16 mouse cellular contexts compared by ENCODE assay signal in genomic region chr4:81082290-81082947, GRCm38 (mm10).
DNase-seq lines count a peak whose midpoint lies in the region; ATAC-seq and TF ChIP-seq lines count a peak whose summit lies in the region.
"Had no signal": no experiment of that assay in that cellular context is flagged by ENCODE, and none has a peak within 500 bp of the region (broad histone marks: within the 10 kb centered on the region; RNA-seq: fewer than 3 reads in every experiment).

No protein-coding gene starts in this region.

- H3K9ac ChIP-seq in intestine, embryonic 15.5 days = no peak overlapping the region
- H3K9ac ChIP-seq in intestine, postnatal 0 days (ENCODE audit: low read depth, low read length) = no peak overlapping the region
- no peak overlapping the region for H3K9ac ChIP-seq in lung, embryonic 14.5 days
- H3K9ac ChIP-seq in limb, embryonic 14.5 days (ENCODE audit: low read depth, low read length, severe bottlenecking) = no peak overlapping the region
- H3K9ac ChIP-seq in stomach, embryonic 15.5 days = no peak overlapping the region
- H3K9ac ChIP-seq: embryonic facial prominence, embryonic 13.5 days; midbrain, embryonic 12.5 days; neural tube, embryonic 12.5 days had no signal

- 52% methylated on average over 6 of the region's 6 CpGs for WGBS in intestine, embryonic 15.5 days
- 53% methylated on average over 6 of the region's 6 CpGs for WGBS in intestine, postnatal 0 days
- 50% methylated on average over 6 of the region's 6 CpGs for WGBS in lung, embryonic 14.5 days
- WGBS in limb, embryonic 14.5 days = 47% methylated on average over 6 of the region's 6 CpGs
- WGBS in stomach, embryonic 15.5 days = 54% methylated on average over 6 of the region's 6 CpGs

- H3K9me3 ChIP-seq in intestine, embryonic 15.5 days = no peaks in the 10 kb centered on the region
- H3K9me3 ChIP-seq in intestine, postnatal 0 days (ENCODE audit: control insufficient read depth) = no peaks in the 10 kb centered on the region
- H3K9me3 ChIP-seq in lung, embryonic 14.5 days (ENCODE audit: low read depth, low read length) = no peaks in the 10 kb centered on the region
- no peaks in the 10 kb centered on the region for H3K9me3 ChIP-seq in limb, embryonic 14.5 days (ENCODE audit: control insufficient read depth, low read length)
- H3K9me3 ChIP-seq in stomach, embryonic 15.5 days = no peaks in the 10 kb centered on the region
- H3K9me3 ChIP-seq: embryonic facial prominence, embryonic 13.5 days; midbrain, embryonic 12.5 days; neural tube, embryonic 12.5 days had no signal

- no peak for TF ChIP-seq CTCF in intestine, postnatal 0 days (IDR thresholded peaks at IDR 0.05; ENCODE audit: low read depth)
- no peak for TF ChIP-seq CTCF in lung, embryonic 14.5 days (IDR thresholded peaks at IDR 0.05; ENCODE audit: low read depth)

- no peak for TF ChIP-seq POLR2A in limb, embryonic 14.5 days (IDR thresholded peaks at IDR 0.05; ENCODE audit: borderline replicate concordance, extremely low read depth, insufficient read depth, insufficient read length)

- H3K27ac ChIP-seq in intestine, embryonic 15.5 days = no peak overlapping the region
- no peak overlapping the region for H3K27ac ChIP-seq in intestine, postnatal 0 days (ENCODE audit: low read depth, low read length)
- no peak overlapping the region for H3K27ac ChIP-seq in lung, embryonic 14.5 days (ENCODE audit: low read depth)
- no peak overlapping the region for H3K27ac ChIP-seq in limb, embryonic 14.5 days (replicated peaks; ENCODE audit: low read depth, low read length)
- H3K27ac ChIP-seq in stomach, embryonic 15.5 days = no peak overlapping the region
- H3K27ac ChIP-seq: embryonic facial prominence, embryonic 13.5 days; midbrain, embryonic 12.5 days; neural tube, embryonic 12.5 days had no signal

- no peak overlapping the region for H3K4me3 ChIP-seq in intestine, embryonic 15.5 days (replicated peaks)
- no peak overlapping the region for H3K4me3 ChIP-seq in intestine, postnatal 0 days (ENCODE audit: low read depth, low read length)
- no peak overlapping the region for H3K4me3 ChIP-seq in lung, embryonic 14.5 days (ENCODE audit: low read depth, low read length)
- no peak overlapping the region for H3K4me3 ChIP-seq in limb, embryonic 14.5 days (replicated peaks; ENCODE audit: low read length)
- no peak overlapping the region for H3K4me3 ChIP-seq in stomach, embryonic 15.5 days (replicated peaks)
- H3K4me3 ChIP-seq: embryonic facial prominence, embryonic 13.5 days; midbrain, embryonic 12.5 days; neural tube, embryonic 12.5 days had no signal

- H3K27me3 ChIP-seq in intestine, embryonic 15.5 days (replicated peaks) = no peaks in the 10 kb centered on the region
- no peaks in the 10 kb centered on the region for H3K27me3 ChIP-seq in intestine, postnatal 0 days (replicated peaks; ENCODE audit: control insufficient read depth, insufficient read depth, low read length)
- no peaks in the 10 kb centered on the region for H3K27me3 ChIP-seq in lung, embryonic 14.5 days (ENCODE audit: insufficient read depth, low read length)
- no peaks in the 10 kb centered on the region for H3K27me3 ChIP-seq in limb, embryonic 14.5 days (ENCODE audit: control insufficient read depth, insufficient read depth, low read length)
- H3K27me3 ChIP-seq in stomach, embryonic 15.5 days (replicated peaks) = no peaks in the 10 kb centered on the region
- H3K27me3 ChIP-seq: embryonic facial prominence, embryonic 13.5 days; midbrain, embryonic 12.5 days; neural tube, embryonic 12.5 days had no signal

- peak; percentile 31; the same call in 1 of the 2 replicates for ATAC-seq in intestine, embryonic 15.5 days
- no peak for ATAC-seq in intestine, postnatal 0 days
- no peak for ATAC-seq in lung, embryonic 14.5 days (ENCODE audit: insufficient read depth)
- ATAC-seq in limb, embryonic 14.5 days (ENCODE audit: low FRiP score, low read depth) = peak; percentile 69
- peak; percentile 50; the same call in 1 of the 2 replicates for ATAC-seq in stomach, embryonic 15.5 days (ENCODE audit: insufficient read depth, low FRiP score, low read depth)
- ATAC-seq: forebrain, embryonic 14.5 days had no signal

- DNase-seq in lung, embryonic 14.5 days = peak; percentile 25
- DNase-seq in lung, postnatal 14 days = no peak
- peak; percentile 84 for DNase-seq in limb, embryonic 14.5 days (ENCODE audit: low spot score)
- DNase-seq in left cerebral cortex, adult 8-10 months (ENCODE audit: low spot score in 2 of 2) = no peak
- DNase-seq: adrenal gland, adult 8-10 months; cerebellum, adult 18-20 months; cerebellum, postnatal 14 days; kidney, postnatal 4 days had no signal

- H3K4me1 ChIP-seq in intestine, embryonic 15.5 days (replicated peaks) = no peaks in the 10 kb centered on the region
- no peaks in the 10 kb centered on the region for H3K4me1 ChIP-seq in intestine, postnatal 0 days (replicated peaks; ENCODE audit: control insufficient read depth, insufficient read depth, low read length)
- H3K4me1 ChIP-seq in lung, embryonic 14.5 days (ENCODE audit: insufficient read depth) = no peaks in the 10 kb centered on the region
- H3K4me1 ChIP-seq in limb, embryonic 14.5 days (ENCODE audit: control insufficient read depth, insufficient read depth, low read length) = peaks cover 5% of the 10 kb centered on the region; the same call in 1 of the 2 replicates
- H3K4me1 ChIP-seq in stomach, embryonic 15.5 days = no peaks in the 10 kb centered on the region
- H3K4me1 ChIP-seq: midbrain, embryonic 12.5 days; neural tube, embryonic 12.5 days had no signal

- H3K4me2 ChIP-seq in intestine, embryonic 15.5 days (replicated peaks) = no peak overlapping the region
- no peak overlapping the region for H3K4me2 ChIP-seq in intestine, postnatal 0 days (replicated peaks; ENCODE audit: low read depth)
- H3K4me2 ChIP-seq in lung, embryonic 14.5 days = no peak overlapping the region
- no peak overlapping the region for H3K4me2 ChIP-seq in limb, embryonic 14.5 days (replicated peaks; ENCODE audit: low read depth, low read length, severe bottlenecking)
- no peak overlapping the region for H3K4me2 ChIP-seq in stomach, embryonic 15.5 days
- H3K4me2 ChIP-seq: embryonic facial prominence, embryonic 13.5 days; heart, embryonic 11.5 days; midbrain, embryonic 12.5 days; neural tube, embryonic 12.5 days had no signal

- H3K36me3 ChIP-seq in intestine, embryonic 15.5 days = no peaks in the 10 kb centered on the region
- no peaks in the 10 kb centered on the region for H3K36me3 ChIP-seq in intestine, postnatal 0 days (ENCODE audit: control insufficient read depth, insufficient read depth)
- no peaks in the 10 kb centered on the region for H3K36me3 ChIP-seq in lung, embryonic 14.5 days (ENCODE audit: insufficient read depth)
- H3K36me3 ChIP-seq in limb, embryonic 14.5 days (ENCODE audit: control insufficient read depth, insufficient read depth, low read length) = no peaks in the 10 kb centered on the region
- no peaks in the 10 kb centered on the region for H3K36me3 ChIP-seq in stomach, embryonic 15.5 days
- H3K36me3 ChIP-seq: embryonic facial prominence, embryonic 13.5 days; midbrain, embryonic 12.5 days; neural tube, embryonic 12.5 days had no signal

Comparison
In these comparisons a context has a peak if more than half of its experiments do, and no peak if none do; other contexts are left out.
1. ATAC-seq: peak in intestine, embryonic 15.5 days (single experiment), limb, embryonic 14.5 days (single experiment) and stomach, embryonic 15.5 days (single experiment); none in intestine, postnatal 0 days (single experiment) and lung, embryonic 14.5 days (single experiment).
2. DNase-seq: peak in lung, embryonic 14.5 days (single experiment) and limb, embryonic 14.5 days (single experiment); none in lung, postnatal 14 days (single experiment) and left cerebral cortex, adult 8-10 months (0 of 2).